Mouse (Mus musculus) heart, adult 2 months (tissue): ENCODE measurements at regions not wholly inside any gene's neighbourhood (a gene's known extent, or its start where the extent isn't known, plus 50 kb on each side); places are given as distances from the start of the nearest gene placed in this dataset.

Experiments used
- DNase-seq, 2 experiments: peaks; one replicate each; pipeline ENCODE4 v3.0.0; 2021
- H3K27ac ChIP-seq: fragments of 200-600 bp; 2 replicates; pipeline ENCODE4 v1.8.1; 2022
- H3K27me3 ChIP-seq: fragments of 200-500 bp; 2 replicates; pipeline ENCODE4 v1.6.1; 2012; ENCODE audit warnings: mild to moderate bottlenecking, low read length, inconsistent platforms, mixed read lengths; ENCODE audit not compliant: control insufficient read depth, insufficient read depth
- H3K36me3 ChIP-seq: fragments of 200-500 bp; 2 replicates; pipeline ENCODE4 v1.6.1; 2012; ENCODE audit warnings: low read length, inconsistent platforms; ENCODE audit not compliant: control insufficient read depth, insufficient read depth
- H3K4me1 ChIP-seq: fragments of 200-500 bp; 2 replicates; pipeline ENCODE4 v1.6.1; 2011; ENCODE audit warnings: low read length; ENCODE audit not compliant: control insufficient read depth, insufficient read depth
- H3K4me3 ChIP-seq: fragments of 200-600 bp; 2 replicates; pipeline ENCODE4 v1.8.1; 2022
- H3K79me2 ChIP-seq: fragments of 200-500 bp; replicated peaks from 2 replicates; pipeline ENCODE4 v1.6.1; 2012; ENCODE audit warnings: mild to moderate bottlenecking, inconsistent platforms, low read length, moderate library complexity, mixed read lengths; ENCODE audit not compliant: control insufficient read depth, insufficient read depth
- H3K9ac ChIP-seq: fragments of 200-500 bp; 2 replicates; pipeline ENCODE4 v1.6.1; 2012; ENCODE audit warnings: low read depth, mild to moderate bottlenecking, control low read depth, inconsistent platforms, low read length, mixed read lengths
- CTCF ChIP-seq: fragments of 200-600 bp; IDR thresholded peaks from 2 replicates; pipeline ENCODE4 v1.8.1; 2022; ENCODE audit warnings: antibody characterized with exemption, mild to moderate bottlenecking, moderate library complexity
- EP300 ChIP-seq: fragments of 200-500 bp; IDR thresholded peaks from 2 replicates; pipeline ENCODE4 v1.6.1; 2011; ENCODE audit warnings: low read depth, low read length, control low read depth; ENCODE audit not compliant: insufficient read depth
- POLR2A ChIP-seq: fragments of 200-500 bp; IDR thresholded peaks from 2 replicates; pipeline ENCODE4 v1.6.1; 2011; ENCODE audit warnings: mild to moderate bottlenecking, low read depth, low read length, control low read depth; ENCODE audit not compliant: insufficient read depth
- WGBS: fragments of 180-500 bp; shearing (Covaris S2); methylation state at CpG from one replicate; pipeline ENCODE4 v1.1.7; 2018; 5-methylcytosine and 5-hydroxymethylcytosine counted together
- intact Hi-C: fragments of 180-260 bp; cut with DNase I; formaldehyde crosslinking; loops from one replicate; pipeline ENCODE4 v1.15.1; 2025

GRCm38 (mm10) chr14:76858396-76858795 lies 178.2 kb upstream of the Ccdc122 start:
- H3K27me3 ChIP-seq = no peaks in the 10 kb centered on the region
- peaks cover 5% of the 10 kb centered on the region for H3K4me1 ChIP-seq
- no peak overlapping the region; the same call in 1 of the 2 replicates for H3K27ac ChIP-seq
- DNase-seq = no peak
- TF ChIP-seq EP300 (no peak), POLR2A (no peak), CTCF (peak; percentile 17)
- H3K79me2 ChIP-seq = no peaks in the 10 kb centered on the region
- peaks cover 4% of the 10 kb centered on the region; the same call in 1 of the 2 replicates for H3K36me3 ChIP-seq
- H3K9ac ChIP-seq = no peak overlapping the region
- intact Hi-C loops = no loop called here
- WGBS = 40% methylated on average over 5 of the region's 5 CpGs
- H3K4me3 ChIP-seq = no peak overlapping the region

- peaks cover 4% of the 10 kb centered on the region; the same call in 1 of the 2 replicates for H3K36me3 ChIP-seq
- no peaks in the 10 kb centered on the region for H3K79me2 ChIP-seq
- no peak overlapping the region for H3K9ac ChIP-seq
- H3K4me3 ChIP-seq = no peak overlapping the region
- no peak for DNase-seq
- no peaks in the 10 kb centered on the region for H3K27me3 ChIP-seq
- no peak overlapping the region; the same call in 1 of the 2 replicates for H3K27ac ChIP-seq
- WGBS = 56% methylated on average over 10 of the region's 10 CpGs
- TF ChIP-seq POLR2A = no peak
- no peak for TF ChIP-seq EP300
- no peak for TF ChIP-seq CTCF
- intact Hi-C loops = loop anchor here (2.0 kb wide), 1 partner anchor 36 kb away; no protein-coding TSS in a partner anchor
- H3K4me1 ChIP-seq = peaks cover 5% of the 10 kb centered on the region
Observed at GRCm38 (mm10) chr14:76857196-76857773, 179.3 kb upstream of the Ccdc122 start.

- no peak overlapping the region; the same call in 1 of the 2 replicates for H3K27ac ChIP-seq
- no peaks in the 10 kb centered on the region for H3K79me2 ChIP-seq
- H3K4me1 ChIP-seq = peaks cover 5% of the 10 kb centered on the region
- 6% methylated on average over 8 of the region's 8 CpGs for WGBS
- H3K36me3 ChIP-seq = peaks cover 4% of the 10 kb centered on the region; the same call in 1 of the 2 replicates
- 0 out of 2 replicates have a peak, but pooled peaks have one; percentile 13 for TF ChIP-seq POLR2A
- TF ChIP-seq CTCF = no peak
- TF ChIP-seq EP300 = no peak
- H3K9ac ChIP-seq = no peak overlapping the region
- H3K27me3 ChIP-seq = no peaks in the 10 kb centered on the region
- intact Hi-C loops = loop anchor here (2.0 kb wide), 1 partner anchor 36 kb away; no protein-coding TSS in a partner anchor
- DNase-seq = no peak
- H3K4me3 ChIP-seq = no peak overlapping the region
Observed at GRCm38 (mm10) chr14:76856591-76856990, 180.0 kb upstream of the Ccdc122 start.

GRCm38 (mm10) chr14:76854965-76855364 lies 181.6 kb upstream of the Ccdc122 start:
- Histone ChIP-seq H3K27me3 (no peaks in the 10 kb centered on the region), H3K27ac (no peak overlapping the region), H3K36me3 (peaks cover 4% of the 10 kb centered on the region; the same call in 1 of the 2 replicates), H3K9ac (no peak overlapping the region), H3K4me1 (peaks cover 5% of the 10 kb centered on the region), H3K4me3 (no peak overlapping the region), H3K79me2 (no peaks in the 10 kb centered on the region)
- intact Hi-C loops = no loop called here
- no peak for TF ChIP-seq EP300
- no peak for TF ChIP-seq POLR2A
- TF ChIP-seq CTCF = no peak
- 82% methylated on average over 11 of the region's 11 CpGs for WGBS
- no peak for DNase-seq

GRCm38 (mm10) chr14:76851473-76852214 lies 184.9 kb upstream of the Ccdc122 start:
- DNase-seq = no peak
- Histone ChIP-seq H3K4me3 (no peak overlapping the region), H3K79me2 (no peaks in the 10 kb centered on the region), H3K27ac (no peak overlapping the region), H3K27me3 (no peaks in the 10 kb centered on the region), H3K36me3 (peaks cover 10% of the 10 kb centered on the region), H3K9ac (no peak overlapping the region), H3K4me1 (peaks cover 9% of the 10 kb centered on the region)
- 53% methylated on average over 10 of the region's 10 CpGs for WGBS
- intact Hi-C loops = no loop called here
- TF ChIP-seq EP300 (no peak), POLR2A (no peak), CTCF (no peak)

- TF ChIP-seq CTCF (no peak), POLR2A (no peak), EP300 (no peak)
- intact Hi-C loops = no loop called here
Observed at GRCm38 (mm10) chr14:76850641-76851040, 185.9 kb upstream of the Ccdc122 start.

More at GRCm38 (mm10) chr14:76850641-76851040, 185.9 kb upstream of the Ccdc122 start:
- Histone ChIP-seq H3K9ac (no peak overlapping the region), H3K4me1 (peaks cover 6% of the 10 kb centered on the region), H3K79me2 (no peaks in the 10 kb centered on the region), H3K4me3 (no peak overlapping the region), H3K27me3 (no peaks in the 10 kb centered on the region), H3K27ac (no peak overlapping the region), H3K36me3 (peaks cover 6% of the 10 kb centered on the region)
- 93% methylated on average over 4 of the region's 4 CpGs for WGBS
- DNase-seq = no peak
